Mouse (Mus musculus) lung, postnatal 0 days (tissue): ENCODE results near the gene Chchd6. TPM values are rescaled to one million over a fixed set of nuclear protein-coding genes. Genes with fewer than 3 reads are reported as not detected.

Source experiments
- ATAC-seq: fragments of 200-750 bp; cut with Nextera tagmentation; 2 replicates; pipeline ENCODE4 v1.8.0; 2017; ENCODE audit warnings: moderate library complexity
- DNase-seq: peaks from one replicate; pipeline ENCODE4 v3.0.0-alpha.2; 2016; ENCODE audit warnings: low spot score
- H3K27ac ChIP-seq: fragments of 300-500 bp; sonication (generic); 2 replicates; pipeline ENCODE4 v1.5.1; 2014; ENCODE audit warnings: antibody characterized with exemption, mild to moderate bottlenecking, low read length, mixed read lengths
- H3K27me3 ChIP-seq: fragments of 300-500 bp; sonication (generic); replicated peaks from 2 replicates; pipeline ENCODE4 v1.6.1; 2014; ENCODE audit warnings: low read length, mixed read lengths; ENCODE audit not compliant: insufficient read depth
- H3K36me3 ChIP-seq: fragments of 300-500 bp; sonication (generic); 2 replicates; pipeline ENCODE4 v1.6.1; 2014; ENCODE audit warnings: low read length, mixed read lengths; ENCODE audit not compliant: insufficient read depth
- H3K4me1 ChIP-seq: fragments of 300-500 bp; sonication (generic); 2 replicates; pipeline ENCODE4 v1.6.1; 2014; ENCODE audit warnings: antibody characterized with exemption, low read depth, low read length, mixed read lengths; ENCODE audit not compliant: insufficient read depth
- H3K4me2 ChIP-seq: fragments of 300-500 bp; sonication (generic); replicated peaks from 2 replicates; pipeline ENCODE4 v1.6.1; 2014; ENCODE audit warnings: low read depth, mild to moderate bottlenecking, low read length, moderate library complexity, mixed read lengths
- H3K4me3 ChIP-seq: fragments of 300-500 bp; sonication (generic); 2 replicates; pipeline ENCODE4 v1.5.1; 2014; ENCODE audit warnings: low read depth, low read length
- H3K9ac ChIP-seq: fragments of 300-500 bp; sonication (generic); replicated peaks from 2 replicates; pipeline ENCODE4 v1.6.1; 2014; ENCODE audit warnings: low read depth, mild to moderate bottlenecking
- H3K9me3 ChIP-seq: fragments of 300-500 bp; sonication (generic); 2 replicates; pipeline ENCODE4 v1.6.1; 2016; ENCODE audit warnings: low read length, mixed read lengths
- CTCF ChIP-seq: IDR thresholded peaks from 2 replicates; pipeline ENCODE4 v1.5.1; 2016; ENCODE audit warnings: antibody characterized with exemption, mild to moderate bottlenecking
- EP300 ChIP-seq: IDR thresholded peaks from 2 replicates; pipeline ENCODE4 v1.6.1; 2016; ENCODE audit warnings: antibody characterized with exemption, mild to moderate bottlenecking, control low read depth
- WGBS: fragments of 180-500 bp; shearing (Covaris S2); extraction: QIAGEN DNeasy Blood & Tissue Kit; methylation state at CpG from one replicate; pipeline ENCODE4 v1.1.7; 2014; 5-methylcytosine and 5-hydroxymethylcytosine counted together
- polyA plus RNA-seq: library from polyadenylated mRNA; unstranded; fragments of >200 nt; fragmentation: Nextera tagmentation; extraction: Ambion mirVana; gene quantifications from 2 replicates; pipeline ENCODE4 v1.2.1, GENCODE M21; 2015

Chchd6 gene
- polyA plus RNA-seq, 1 experiment from 2014 or later, result 25.0 TPM

DNA sequence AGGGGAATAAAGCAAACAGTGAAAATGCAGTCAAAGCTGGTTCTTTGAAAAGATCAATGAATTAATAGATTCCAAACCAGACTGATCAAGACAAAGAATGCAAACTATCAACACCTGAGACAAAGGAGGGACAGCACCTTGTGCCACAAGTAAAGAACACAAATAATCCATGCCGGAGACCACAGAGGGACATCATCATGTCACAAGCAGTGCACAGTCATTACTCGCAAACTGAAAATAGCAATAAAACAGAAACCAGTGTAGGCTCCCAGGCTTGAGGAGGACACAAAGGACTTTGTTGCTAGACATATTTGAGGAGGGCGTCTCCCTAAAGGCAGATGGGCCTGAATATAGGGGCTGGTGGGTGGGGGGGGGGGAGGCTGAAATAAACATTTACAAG lies 105.1 kb downstream of the Chchd6 start:
- 95% methylated on average over 3 of the region's 3 CpGs for WGBS
- Histone ChIP-seq H3K4me2 (no peak overlapping the region), H3K27me3 (no peaks in the 10 kb centered on the region), H3K36me3 (no peaks in the 10 kb centered on the region), H3K9ac (no peak overlapping the region), H3K9me3 (no peaks in the 10 kb centered on the region), H3K4me1 (no peaks in the 10 kb centered on the region), H3K27ac (no peak overlapping the region), H3K4me3 (no peak overlapping the region)
- no peak for DNase-seq
- ATAC-seq, result no peak
- TF ChIP-seq EP300 (no peak), CTCF (no peak)

DNA sequence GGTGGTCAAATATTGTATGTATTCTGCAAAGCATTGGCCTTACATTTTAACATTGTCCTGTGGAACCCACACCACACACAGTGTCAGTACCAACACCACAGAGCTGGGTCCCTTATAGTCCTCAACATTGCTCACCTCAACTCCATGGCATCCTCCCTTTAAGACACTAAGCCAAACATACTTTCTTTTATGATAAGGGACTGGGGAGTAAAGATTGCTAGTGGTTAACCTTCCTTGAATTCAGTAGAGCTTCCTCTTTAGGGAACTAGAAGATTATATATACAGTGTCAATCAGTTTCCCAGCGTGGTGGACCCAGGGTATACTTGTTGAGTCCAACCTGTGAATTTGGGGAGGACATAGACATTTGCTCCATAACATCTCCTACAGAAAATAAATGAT lies 105.9 kb downstream of the Chchd6 start:
- H3K27ac ChIP-seq, result no peak overlapping the region

DNA sequence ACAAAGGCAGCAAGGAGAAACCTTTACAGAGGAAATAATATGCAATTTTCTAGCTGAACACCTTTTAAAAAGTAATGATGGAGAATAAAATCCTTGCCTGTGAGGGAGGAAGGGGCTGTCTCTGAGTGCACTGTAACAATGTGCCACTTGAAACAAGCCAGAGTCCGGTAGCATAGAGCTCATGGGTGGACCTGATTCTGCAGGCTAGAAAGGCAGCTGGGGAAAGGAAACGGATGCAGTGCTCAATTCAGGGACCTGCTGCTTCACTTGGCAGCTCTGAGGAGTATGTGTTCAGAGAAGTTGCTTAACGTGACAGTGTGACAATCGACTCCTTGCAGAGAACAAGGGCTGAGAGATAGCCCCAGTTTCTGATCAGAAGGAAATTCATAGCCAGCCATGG lies 109.4 kb downstream of the Chchd6 start:
- no peaks in the 10 kb centered on the region for H3K27me3 ChIP-seq
- no peaks in the 10 kb centered on the region for H3K36me3 ChIP-seq
- DNase-seq, result peak; percentile 30
- TF ChIP-seq EP300, result no peak
- TF ChIP-seq CTCF, result no peak
- WGBS, result 24% methylated on average over 4 of the region's 4 CpGs
- no peak overlapping the region for H3K9ac ChIP-seq
- H3K4me2 ChIP-seq, result no peak overlapping the region
- H3K4me1 ChIP-seq, result no peaks in the 10 kb centered on the region
- H3K9me3 ChIP-seq, result no peaks in the 10 kb centered on the region
- ATAC-seq, result no peak
- H3K27ac ChIP-seq, result no peak overlapping the region
- no peak overlapping the region for H3K4me3 ChIP-seq

More for the DNA sequence above, 105.9 kb downstream of the Chchd6 start:
- ATAC-seq, result no peak
- Histone ChIP-seq H3K9ac (no peak overlapping the region), H3K9me3 (no peaks in the 10 kb centered on the region), H3K4me1 (no peaks in the 10 kb centered on the region), H3K36me3 (no peaks in the 10 kb centered on the region), H3K4me2 (no peak overlapping the region), H3K4me3 (no peak overlapping the region), H3K27me3 (no peaks in the 10 kb centered on the region)
- no peak for TF ChIP-seq EP300
- TF ChIP-seq CTCF, result no peak
- 70% methylated on average over 1 of the region's 1 CpGs for WGBS
- no peak for DNase-seq

DNA sequence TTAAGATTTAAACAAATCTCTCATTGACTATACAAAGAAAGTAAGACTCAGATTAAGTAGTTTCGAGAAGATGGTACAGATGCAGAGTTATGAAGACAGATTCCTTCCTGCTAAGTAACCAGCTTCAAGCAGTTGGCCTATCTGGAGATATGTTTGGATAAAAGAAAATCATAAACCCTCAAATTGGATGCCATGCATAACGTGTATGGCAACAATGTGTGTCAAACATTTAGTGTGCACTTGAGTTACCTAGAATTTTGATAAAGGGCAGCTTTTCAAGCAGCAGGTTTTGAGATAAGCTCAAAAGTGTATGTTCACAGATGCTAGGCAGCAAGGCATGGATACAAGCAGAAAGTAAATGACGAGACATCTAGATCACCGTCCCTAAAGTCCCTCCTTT lies 114.3 kb downstream of the Chchd6 start:
- 37% methylated on average over 4 of the region's 4 CpGs for WGBS

DNA sequence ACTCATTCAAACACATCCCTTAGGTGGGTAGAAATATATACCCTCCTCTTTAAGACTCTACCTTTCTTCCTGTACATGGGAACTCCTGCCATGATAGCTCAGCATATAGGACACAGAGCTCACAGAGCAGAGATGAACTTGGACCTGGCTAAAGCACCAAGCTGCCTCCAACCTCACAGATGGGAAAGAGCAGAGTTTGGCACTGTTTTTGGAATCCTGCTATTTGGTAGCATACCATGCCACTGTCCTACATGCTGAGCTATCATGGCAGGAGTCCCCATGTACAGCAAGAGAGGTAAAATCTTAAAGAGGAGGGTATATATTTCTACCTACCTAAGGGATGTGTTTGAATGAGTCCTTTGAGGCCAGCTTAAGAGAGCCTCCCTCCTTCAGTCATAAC lies 127.5 kb downstream of the Chchd6 start:
- no peak overlapping the region for H3K4me3 ChIP-seq
- no peak for DNase-seq

More for the DNA sequence above, 114.3 kb downstream of the Chchd6 start:
- H3K4me1 ChIP-seq, result no peaks in the 10 kb centered on the region
- peak; percentile 91 for TF ChIP-seq EP300
- TF ChIP-seq CTCF, result no peak
- H3K27me3 ChIP-seq, result no peaks in the 10 kb centered on the region
- no peak overlapping the region for H3K4me3 ChIP-seq
- H3K4me2 ChIP-seq, result no peak overlapping the region
- no peak overlapping the region for H3K9ac ChIP-seq
- H3K9me3 ChIP-seq, result no peaks in the 10 kb centered on the region
- no peak overlapping the region for H3K27ac ChIP-seq
- no peak; the same call in 1 of the 2 replicates for ATAC-seq
- DNase-seq, result no peak
- H3K36me3 ChIP-seq, result no peaks in the 10 kb centered on the region

DNA sequence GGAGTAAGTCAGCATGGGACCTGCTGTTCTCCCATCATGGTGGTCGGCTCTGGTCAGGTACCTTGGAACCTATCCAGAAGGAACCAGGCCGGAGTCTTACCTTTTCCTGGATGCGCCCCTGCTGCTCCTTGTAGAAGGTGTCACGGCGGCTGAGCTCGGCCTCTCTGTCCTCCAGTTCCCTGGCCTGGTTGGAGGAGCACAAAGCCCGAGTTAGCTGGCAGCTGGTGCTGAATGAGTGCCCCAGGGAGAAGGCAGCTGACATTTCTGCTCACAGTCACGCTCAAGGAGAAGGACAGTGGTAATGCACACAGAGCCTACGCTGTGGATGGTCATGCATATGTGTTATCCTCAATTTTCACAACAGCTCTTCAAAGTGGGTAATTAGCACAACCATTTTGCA lies 128.2 kb downstream of the Chchd6 start:
- Histone ChIP-seq H3K36me3 (no peaks in the 10 kb centered on the region), H3K27ac (no peak overlapping the region), H3K9me3 (no peaks in the 10 kb centered on the region), H3K27me3 (no peaks in the 10 kb centered on the region), H3K4me2 (no peak overlapping the region), H3K9ac (no peak overlapping the region), H3K4me3 (no peak overlapping the region), H3K4me1 (peaks cover 9% of the 10 kb centered on the region; the same call in 1 of the 2 replicates)
- no peak for ATAC-seq
- TF ChIP-seq CTCF (no peak), EP300 (no peak)
- no peak for DNase-seq
- 78% methylated on average over 9 of the region's 9 CpGs for WGBS

More for the DNA sequence above, 127.5 kb downstream of the Chchd6 start:
- H3K4me1 ChIP-seq, result peaks cover 3% of the 10 kb centered on the region; the same call in 1 of the 2 replicates
- no peak overlapping the region for H3K4me2 ChIP-seq
- H3K9me3 ChIP-seq, result no peaks in the 10 kb centered on the region
- no peak for TF ChIP-seq EP300
- no peak for TF ChIP-seq CTCF
- H3K27ac ChIP-seq, result no peak overlapping the region
- no peak for ATAC-seq
- H3K27me3 ChIP-seq, result no peaks in the 10 kb centered on the region
- no peak overlapping the region for H3K9ac ChIP-seq
- no peaks in the 10 kb centered on the region for H3K36me3 ChIP-seq

DNA sequence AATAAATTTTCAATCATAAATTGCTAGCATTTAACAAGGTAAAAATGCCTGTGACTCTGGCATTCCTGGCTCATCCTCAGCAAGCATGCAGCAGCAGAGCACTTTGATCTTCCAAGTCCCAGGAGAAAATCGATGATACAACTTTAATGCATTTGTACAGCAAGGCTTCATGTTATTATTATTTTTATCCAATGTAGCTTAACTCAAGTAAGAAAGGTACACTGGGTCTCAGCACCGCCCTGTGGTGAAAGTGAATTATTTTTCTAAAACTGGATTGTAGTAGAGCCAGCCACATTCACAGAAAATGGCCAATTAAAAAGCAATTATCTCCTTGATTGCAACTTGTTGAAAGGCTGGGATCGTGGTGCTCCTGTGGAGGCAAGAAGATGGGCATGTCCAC lies 128.6 kb downstream of the Chchd6 start:
- peaks cover 13% of the 10 kb centered on the region; the same call in 1 of the 2 replicates for H3K4me1 ChIP-seq
- WGBS, result 82% methylated on average over 3 of the region's 3 CpGs
- no peak for TF ChIP-seq EP300
- TF ChIP-seq CTCF, result peak; percentile 50
- ATAC-seq (no peak), DNase-seq (peak; percentile 29)
- H3K9me3 ChIP-seq, result no peaks in the 10 kb centered on the region
- H3K4me2 ChIP-seq, result no peak overlapping the region
- no peak overlapping the region for H3K9ac ChIP-seq
- no peaks in the 10 kb centered on the region for H3K27me3 ChIP-seq
- no peak overlapping the region for H3K4me3 ChIP-seq
- no peak overlapping the region for H3K27ac ChIP-seq
- no peaks in the 10 kb centered on the region for H3K36me3 ChIP-seq
